Mouse (Mus musculus): ENCODE measurements around the gene Sfmbt2.
"Not testable (repeated sequence)": the region's sequence is repeated elsewhere in the genome, so short reads cannot be mapped to it uniquely, and the experiment has no call there.

The Sfmbt2 gene

GRCm38 (mm10) chr2:10370176-10370575, at the start of gene Sfmbt2:
Gene Sfmbt2 (plus strand): TSS chr2:10370510.
- no peak for DNase-seq (ENCODE audit: low read depth)

GRCm38 (mm10) chr2:10321093-10321492, 49.2 kb upstream of the Sfmbt2 start:
- DNase-seq (ENCODE audit: low read depth): no peak

GRCm38 (mm10) chr2:10323173-10323572, 47.1 kb upstream of the Sfmbt2 start:
- DNase-seq (ENCODE audit: low read depth): no peak

- DNase-seq (ENCODE audit: low read depth): no peak
These were observed 45.3 kb upstream of the Sfmbt2 start for GRCm38 (mm10) chr2:10324980-10325379.

- DNase-seq (ENCODE audit: low read depth): no peak
These were observed 40.1 kb upstream of the Sfmbt2 start for GRCm38 (mm10) chr2:10330216-10330615.

GRCm38 (mm10) chr2:10334299-10334698, 36.0 kb upstream of the Sfmbt2 start:
- DNase-seq (ENCODE audit: low read depth): no peak

GRCm38 (mm10) chr2:10335037-10335608, 35.2 kb upstream of the Sfmbt2 start:
- no peak for DNase-seq (ENCODE audit: low read depth)

GRCm38 (mm10) chr2:10340022-10340421, 30.3 kb upstream of the Sfmbt2 start:
- no peak for DNase-seq (ENCODE audit: low read depth)

GRCm38 (mm10) chr2:10343523-10343922, 26.8 kb upstream of the Sfmbt2 start:
- peak; percentile 41 for DNase-seq (ENCODE audit: low read depth)

GRCm38 (mm10) chr2:10344073-10344472, 26.2 kb upstream of the Sfmbt2 start:
- not testable (repeated sequence) for DNase-seq (ENCODE audit: low read depth)

GRCm38 (mm10) chr2:10347193-10347592, 23.1 kb upstream of the Sfmbt2 start:
- DNase-seq (ENCODE audit: low read depth): no peak

GRCm38 (mm10) chr2:10348036-10348435, 22.3 kb upstream of the Sfmbt2 start:
- DNase-seq (ENCODE audit: low read depth): no peak

GRCm38 (mm10) chr2:10350266-10350810, 20.0 kb upstream of the Sfmbt2 start:
- no peak for DNase-seq (ENCODE audit: low read depth)

- DNase-seq (ENCODE audit: low read depth): no peak
These were observed 19.2 kb upstream of the Sfmbt2 start for GRCm38 (mm10) chr2:10351125-10351524.

- DNase-seq (ENCODE audit: low read depth): no peak
These were observed 17.4 kb upstream of the Sfmbt2 start for GRCm38 (mm10) chr2:10352887-10353286.

GRCm38 (mm10) chr2:10353889-10354288, 16.4 kb upstream of the Sfmbt2 start:
- no peak for DNase-seq (ENCODE audit: low read depth)

GRCm38 (mm10) chr2:10359861-10360260, 10.4 kb upstream of the Sfmbt2 start:
- DNase-seq (ENCODE audit: low read depth): no peak

GRCm38 (mm10) chr2:10365081-10365480, 5.2 kb upstream of the Sfmbt2 start:
- DNase-seq (ENCODE audit: low read depth): no peak

GRCm38 (mm10) chr2:10366284-10366683, 4.0 kb upstream of the Sfmbt2 start:
- peak; percentile 72 for DNase-seq (ENCODE audit: low read depth)

GRCm38 (mm10) chr2:10369676-10370075, 634 bp upstream of the Sfmbt2 start:
- DNase-seq (ENCODE audit: low read depth): no peak

GRCm38 (mm10) chr2:10370687-10371458, 563 bp downstream of the Sfmbt2 start:
- no peak for DNase-seq (ENCODE audit: low read depth)

GRCm38 (mm10) chr2:10371459-10371817, 1.1 kb downstream of the Sfmbt2 start:
- DNase-seq (ENCODE audit: low read depth): no peak

- peak; percentile 34 for DNase-seq (ENCODE audit: low read depth)
These were observed 1.6 kb downstream of the Sfmbt2 start for GRCm38 (mm10) chr2:10371899-10372298.
